Mouse (Mus musculus): ENCODE measurements around the gene Tmem51. TPM values are rescaled to one million over a fixed set of nuclear protein-coding genes. Genes with fewer than 3 reads are reported as not detected.
A peak's percentile ranks its signal among the peaks of the same experiment; 100 is the strongest.

Tmem51 gene
- polyA plus RNA-seq, 1 experiment from 2014 or later: 21.0 TPM

GRCm38 (mm10) chr4:142064582-142065228 lies 19.4 kb downstream of the Tmem51 start:
- no peak overlapping the region for H3K4me3 ChIP-seq
- WGBS: 88% methylated on average over 11 of the region's 11 CpGs
- H3K4me1 ChIP-seq: peaks cover 57% of the 10 kb centered on the region

GRCm38 (mm10) chr4:142063057-142063534 lies 21.0 kb downstream of the Tmem51 start:
- Histone ChIP-seq H3K27ac (no peak overlapping the region), H3K9me3 (no peaks in the 10 kb centered on the region), H3K36me3 (no peaks in the 10 kb centered on the region), H3K27me3 (ENCODE audit: insufficient read depth, poor library complexity, severe bottlenecking) (no peaks in the 10 kb centered on the region), H3K4me1 (peaks cover 61% of the 10 kb centered on the region), H3K4me3 (no peak overlapping the region)
- DNase-seq (ENCODE audit: low spot score): no peak
- WGBS: 85% methylated on average over 8 of the region's 8 CpGs

More at GRCm38 (mm10) chr4:142064582-142065228, 19.4 kb downstream of the Tmem51 start:
- DNase-seq (ENCODE audit: low spot score): no peak
- no peaks in the 10 kb centered on the region for H3K27me3 ChIP-seq (ENCODE audit: insufficient read depth, poor library complexity, severe bottlenecking)
- 0 out of 2 replicates have a peak overlapping the region, but pooled peaks have one; percentile 1 for H3K27ac ChIP-seq
- H3K36me3 ChIP-seq: no peaks in the 10 kb centered on the region
- H3K9me3 ChIP-seq: no peaks in the 10 kb centered on the region

- Histone ChIP-seq H3K27me3 (ENCODE audit: insufficient read depth, poor library complexity, severe bottlenecking) (no peaks in the 10 kb centered on the region), H3K4me1 (peaks cover 76% of the 10 kb centered on the region), H3K4me3 (no peak overlapping the region), H3K27ac (peak overlapping the region; percentile 73; the same call in 1 of the 2 replicates), H3K9me3 (no peaks in the 10 kb centered on the region), H3K36me3 (no peaks in the 10 kb centered on the region)
- DNase-seq (ENCODE audit: low spot score): no peak
- WGBS: 64% methylated on average over 23 of the region's 23 CpGs
Measured at GRCm38 (mm10) chr4:142061485-142062240, 22.4 kb downstream of the Tmem51 start.

GRCm38 (mm10) chr4:142060455-142061378 lies 23.4 kb downstream of the Tmem51 start:
- Histone ChIP-seq H3K27ac (peak overlapping the region; percentile 73; the same call in 1 of the 2 replicates), H3K27me3 (ENCODE audit: insufficient read depth, poor library complexity, severe bottlenecking) (no peaks in the 10 kb centered on the region), H3K9me3 (no peaks in the 10 kb centered on the region), H3K4me1 (peaks cover 74% of the 10 kb centered on the region), H3K36me3 (no peaks in the 10 kb centered on the region), H3K4me3 (no peak overlapping the region)
- no peak for DNase-seq (ENCODE audit: low spot score)
- WGBS: 59% methylated on average over 18 of the region's 18 CpGs

GRCm38 (mm10) chr4:142059841-142060193 lies 24.3 kb downstream of the Tmem51 start:
- no peaks in the 10 kb centered on the region for H3K9me3 ChIP-seq
- peaks cover 69% of the 10 kb centered on the region for H3K4me1 ChIP-seq
- 91% methylated on average over 8 of the region's 8 CpGs for WGBS
- H3K27ac ChIP-seq: no peak overlapping the region; the same call in 1 of the 2 replicates
- no peak for DNase-seq (ENCODE audit: low spot score)
- no peaks in the 10 kb centered on the region for H3K27me3 ChIP-seq (ENCODE audit: insufficient read depth, poor library complexity, severe bottlenecking)
- no peak overlapping the region for H3K4me3 ChIP-seq
- H3K36me3 ChIP-seq: no peaks in the 10 kb centered on the region

GRCm38 (mm10) chr4:142059113-142059840 lies 24.8 kb downstream of the Tmem51 start:
- 65% methylated on average over 13 of the region's 13 CpGs for WGBS
- Histone ChIP-seq H3K4me1 (peaks cover 72% of the 10 kb centered on the region), H3K4me3 (no peak overlapping the region), H3K27me3 (ENCODE audit: insufficient read depth, poor library complexity, severe bottlenecking) (no peaks in the 10 kb centered on the region), H3K36me3 (no peaks in the 10 kb centered on the region), H3K27ac (no peak overlapping the region; the same call in 1 of the 2 replicates), H3K9me3 (no peaks in the 10 kb centered on the region)
- no peak for DNase-seq (ENCODE audit: low spot score)

GRCm38 (mm10) chr4:142057529-142058216 lies 26.4 kb downstream of the Tmem51 start:
- DNase-seq (ENCODE audit: low spot score): no peak
- H3K27ac ChIP-seq: peak overlapping the region; percentile 78
- H3K36me3 ChIP-seq: no peaks in the 10 kb centered on the region
- H3K9me3 ChIP-seq: no peaks in the 10 kb centered on the region
- no peaks in the 10 kb centered on the region for H3K27me3 ChIP-seq (ENCODE audit: insufficient read depth, poor library complexity, severe bottlenecking)
- 0 out of 2 replicates have a peak overlapping the region, but pooled peaks have one; percentile 5 for H3K4me3 ChIP-seq
- 63% methylated on average over 22 of the region's 22 CpGs for WGBS
- peaks cover 81% of the 10 kb centered on the region for H3K4me1 ChIP-seq

GRCm38 (mm10) chr4:142055600-142055999 lies 28.5 kb downstream of the Tmem51 start:
- DNase-seq (ENCODE audit: low spot score): no peak
- WGBS: 61% methylated on average over 8 of the region's 8 CpGs
- Histone ChIP-seq H3K4me3 (no peak overlapping the region), H3K9me3 (no peaks in the 10 kb centered on the region), H3K4me1 (peaks cover 71% of the 10 kb centered on the region), H3K27ac (0 out of 2 replicates have a peak overlapping the region, but pooled peaks have one; percentile 2), H3K27me3 (ENCODE audit: insufficient read depth, poor library complexity, severe bottlenecking) (no peaks in the 10 kb centered on the region), H3K36me3 (no peaks in the 10 kb centered on the region)

- no peaks in the 10 kb centered on the region for H3K36me3 ChIP-seq
- peak overlapping the region; percentile 53; the same call in 1 of the 2 replicates for H3K27ac ChIP-seq
- no peak for DNase-seq (ENCODE audit: low spot score)
- peaks cover 63% of the 10 kb centered on the region for H3K4me1 ChIP-seq
- no peak overlapping the region for H3K4me3 ChIP-seq
- WGBS: 85% methylated on average over 11 of the region's 11 CpGs
- H3K27me3 ChIP-seq (ENCODE audit: insufficient read depth, poor library complexity, severe bottlenecking): no peaks in the 10 kb centered on the region
- H3K9me3 ChIP-seq: no peaks in the 10 kb centered on the region
Measured at GRCm38 (mm10) chr4:142054580-142054979, 29.5 kb downstream of the Tmem51 start.

GRCm38 (mm10) chr4:142053661-142054448 lies 30.2 kb downstream of the Tmem51 start:
- no peak for DNase-seq (ENCODE audit: low spot score)
- Histone ChIP-seq H3K4me3 (no peak overlapping the region), H3K36me3 (no peaks in the 10 kb centered on the region), H3K27me3 (ENCODE audit: insufficient read depth, poor library complexity, severe bottlenecking) (no peaks in the 10 kb centered on the region), H3K27ac (peak overlapping the region; percentile 83), H3K4me1 (peaks cover 62% of the 10 kb centered on the region), H3K9me3 (no peaks in the 10 kb centered on the region)
- 33% methylated on average over 9 of the region's 9 CpGs for WGBS

GRCm38 (mm10) chr4:142053261-142053660 lies 30.8 kb downstream of the Tmem51 start:
- H3K27me3 ChIP-seq (ENCODE audit: insufficient read depth, poor library complexity, severe bottlenecking): no peaks in the 10 kb centered on the region
- no peak overlapping the region for H3K4me3 ChIP-seq
- WGBS: 52% methylated on average over 4 of the region's 4 CpGs
- H3K36me3 ChIP-seq: no peaks in the 10 kb centered on the region
- H3K27ac ChIP-seq: peak overlapping the region; percentile 83
- peaks cover 63% of the 10 kb centered on the region for H3K4me1 ChIP-seq
- DNase-seq (ENCODE audit: low spot score): no peak
- no peaks in the 10 kb centered on the region for H3K9me3 ChIP-seq

All from heart, embryonic 10.5 days (tissue).